In the genomic region with DNA sequence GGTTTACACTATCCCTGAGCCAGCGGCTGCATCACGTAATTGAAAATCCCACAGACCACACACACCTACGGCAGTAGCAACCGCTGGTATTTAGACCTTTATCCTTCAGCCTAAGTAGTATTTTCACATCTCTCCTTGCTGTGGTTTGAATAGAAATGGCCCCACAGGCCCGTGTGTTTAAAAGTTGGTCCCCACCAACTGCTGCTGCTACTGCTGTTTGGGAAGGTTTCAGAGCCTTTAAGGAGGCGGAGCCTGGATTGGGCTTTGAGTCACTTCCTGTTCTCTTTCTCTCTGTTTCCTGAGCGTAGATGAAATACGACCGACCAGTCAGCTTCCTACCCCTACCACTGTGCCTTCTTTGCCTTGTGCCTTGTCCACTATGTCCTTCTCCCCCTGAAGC, we compare ENCODE assay signal across 12 mouse cellular contexts.
A peak's percentile ranks its signal among the peaks of the same experiment; 100 is the strongest.
DNase-seq lines count a peak whose midpoint lies in the region; ATAC-seq and TF ChIP-seq lines count a peak whose summit lies in the region.
"Had no signal": no experiment of that assay in that cellular context is flagged by ENCODE, and none has a peak within 500 bp of the region (broad histone marks: within the 10 kb centered on the region; RNA-seq: fewer than 3 reads in every experiment).

No protein-coding gene starts in this region.

- H3K9me3 ChIP-seq in heart, postnatal 0 days (replicated peaks; ENCODE audit: control insufficient read depth, low read length) = no peaks in the 10 kb centered on the region

- intact Hi-C loops in heart, postnatal 25 days (cut with DNase I) = loop anchor here (5.0 kb wide), 1 partner anchor 32 kb away; no protein-coding TSS in a partner anchor

- DNase-seq in heart, postnatal 0 days (ENCODE audit: low spot score) = no peak
- no peak for DNase-seq in heart, postnatal 25 days (ENCODE audit: low spot score)
- peak; percentile 45 for DNase-seq in thymus, postnatal 4 days
- DNase-seq in thymus, postnatal 25 days = no peak
- DNase-seq in right cerebral cortex, postnatal 10 days (ENCODE audit: low spot score in 2 of 2) = no peak
- DNase-seq: adrenal gland, postnatal 10 days; gastrocnemius, postnatal 14 days; layer of hippocampus, adult 9-11 months; lung, postnatal 14 days had no signal

- H3K4me1 ChIP-seq in heart, postnatal 0 days (ENCODE audit: control insufficient read depth, insufficient read depth) = peaks cover 39% of the 10 kb centered on the region

- peak overlapping the region; percentile 83 for H3K27ac ChIP-seq in heart, postnatal 0 days (ENCODE audit: low read depth)

- TF ChIP-seq CTCF in heart, postnatal 0 days (IDR thresholded peaks at IDR 0.05; ENCODE audit: low read depth) = no peak

- H3K4me3 ChIP-seq in heart, postnatal 0 days (ENCODE audit: low read depth, low read length) = no peak overlapping the region

- 80% methylated on average over 9 of the region's 9 CpGs for WGBS in heart, postnatal 0 days

- no peak overlapping the region for H3K9ac ChIP-seq in heart, postnatal 0 days (replicated peaks; ENCODE audit: low read depth, low read length)

- H3K4me2 ChIP-seq in heart, postnatal 0 days (ENCODE audit: low read depth, low read length) = no peak overlapping the region

- no peaks in the 10 kb centered on the region for H3K27me3 ChIP-seq in heart, postnatal 0 days (ENCODE audit: control insufficient read depth, insufficient read depth, low read length)

- no peak for TF ChIP-seq EP300 in heart, postnatal 0 days (IDR thresholded peaks at IDR 0.05; ENCODE audit: low read depth)

- no peak for ATAC-seq in heart, postnatal 0 days (ENCODE audit: insufficient read depth, low read depth)
- ATAC-seq in hematopoietic stem cell, adult 5-6 weeks (replicated peaks in 1 of 2; ENCODE audit: insufficient read depth in 1 of 2, low FRiP score in 2 of 2, low TSS enrichment in 1 of 2, low read depth in 1 of 2, poor library complexity in 2 of 2, severe bottlenecking in 2 of 2) = peak; percentile 36 to 37; a peak in 1 of 4 replicates
- ATAC-seq in megakaryocyte-erythroid progenitor cell, adult 5-6 weeks (replicated peaks; ENCODE audit: low FRiP score, low TSS enrichment, poor library complexity, severe bottlenecking) = no peak
- ATAC-seq: forebrain, embryonic 14.5 days had no signal

- peaks cover 5% of the 10 kb centered on the region; the same call in 1 of the 2 replicates for H3K36me3 ChIP-seq in heart, postnatal 0 days (replicated peaks; ENCODE audit: control insufficient read depth, insufficient read depth, low read length)

Comparison
In these comparisons a context has a peak if more than half of its experiments do, and no peak if none do; other contexts are left out.
1. ATAC-seq: peak in hematopoietic stem cell, adult 5-6 weeks (2 of 2); none in heart, postnatal 0 days (single experiment) and megakaryocyte-erythroid progenitor cell, adult 5-6 weeks (single experiment).